18 mouse cellular contexts compared by ENCODE assay signal in the genomic region with DNA sequence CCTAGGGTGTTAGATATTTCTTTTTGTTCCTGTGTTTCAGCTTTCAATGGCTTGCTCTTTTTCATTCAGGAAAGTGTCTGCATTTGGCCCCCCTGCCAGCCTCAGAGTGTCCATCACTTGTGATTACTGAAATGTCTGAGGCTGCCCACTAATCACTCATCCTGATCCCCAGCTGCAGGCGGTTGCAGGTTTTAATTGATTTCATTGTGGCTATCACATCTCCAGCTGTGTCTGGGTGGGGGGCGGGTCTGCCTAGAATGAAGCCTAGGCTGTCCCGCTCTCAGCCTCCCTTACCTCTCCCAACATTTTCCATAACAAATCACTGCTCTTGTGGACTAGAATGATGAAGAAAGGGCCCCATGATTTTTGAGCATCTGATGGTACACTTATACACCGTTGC. TPM values are rescaled to one million over a fixed set of nuclear protein-coding genes. Genes with fewer than 3 reads are reported as not detected.
"Had no signal": no experiment of that assay in that cellular context is flagged by ENCODE, and none has a peak within 500 bp of the region (broad histone marks: within the 10 kb centered on the region; RNA-seq: fewer than 3 reads in every experiment).

No protein-coding gene starts in this region.

- H3K9ac ChIP-seq: kidney, embryonic 15.5 days; liver, embryonic 15.5 days; lung, embryonic 14.5 days; midbrain, embryonic 12.5 days; stomach, embryonic 15.5 days had no signal

- H3K36me3 ChIP-seq: kidney, embryonic 15.5 days; limb, embryonic 10.5 days; liver, embryonic 15.5 days; midbrain, embryonic 12.5 days; stomach, embryonic 15.5 days had no signal

- H3K4me3 ChIP-seq: kidney, embryonic 15.5 days; left cerebral cortex, adult 2 months; limb, embryonic 10.5 days; liver, embryonic 15.5 days; megakaryocyte, embryonic 14.5 days; midbrain, embryonic 12.5 days; stomach, embryonic 15.5 days had no signal

- H3K4me2 ChIP-seq: kidney, embryonic 15.5 days; liver, embryonic 11.5 days; liver, embryonic 15.5 days; lung, embryonic 14.5 days; midbrain, embryonic 12.5 days; stomach, embryonic 15.5 days had no signal

- DNase-seq: kidney, postnatal 14 days; lung, embryonic 14.5 days; lung, postnatal 10 days; lung, postnatal 4 days; retina, postnatal 1 day; right cerebral cortex, postnatal 14 days; thymus, postnatal 4 days had no signal

- H3K9me3 ChIP-seq: kidney, embryonic 15.5 days; limb, embryonic 10.5 days; liver, embryonic 15.5 days; megakaryocyte, embryonic 14.5 days; midbrain, embryonic 12.5 days; stomach, embryonic 15.5 days had no signal

- H3K27ac ChIP-seq: kidney, embryonic 15.5 days; left cerebral cortex, adult 2 months; limb, embryonic 10.5 days; liver, embryonic 15.5 days; stomach, embryonic 15.5 days had no signal

RNA-seq across cellular contexts. Expression of a gene that starts 5.9 kb away (rescaled TPM):
- polyA plus RNA-seq: kidney, adult 2 months; liver, embryonic 11.5 days; lung, embryonic 14.5 days; spleen, adult 2 months; stomach, embryonic 15.5 days had no signal

RNA-seq across cellular contexts. Expression of a gene that starts 8.3 kb away (rescaled TPM):
- polyA plus RNA-seq: kidney, adult 2 months; kidney, embryonic 15.5 days; limb, embryonic 10.5 days; lung, embryonic 14.5 days; midbrain, embryonic 12.5 days; spleen, adult 2 months; thymus, postnatal 0 days had no signal

RNA-seq across cellular contexts. Expression of a gene that starts 35.7 kb away (rescaled TPM):
- polyA plus RNA-seq: kidney, adult 2 months; kidney, embryonic 15.5 days; limb, embryonic 10.5 days; liver, embryonic 11.5 days; lung, embryonic 14.5 days; midbrain, embryonic 12.5 days; spleen, adult 2 months; stomach, embryonic 15.5 days had no signal
